Mouse (Mus musculus): ENCODE data around the gene Ace.

- no peak for TF ChIP-seq POLR2A (IDR thresholded peaks at IDR 0.05; ENCODE audit: borderline replicate concordance, low read depth, low read length)
- no peak for TF ChIP-seq CTCF (IDR thresholded peaks at IDR 0.05; ENCODE audit: low read depth, low read length)
Measured at GRCm38 (mm10) chr11:105928171-105928570, 39.6 kb upstream of the Ace start.

Data from bone marrow macrophage, adult 2 months (primary cell).